Mouse (Mus musculus) C2C12 (cell line): ENCODE results near the gene Kdm2b. TPM values are rescaled to one million over a fixed set of nuclear protein-coding genes. Genes with fewer than 3 reads are reported as not detected.

ENCODE experiments used
- H3K27me3 ChIP-seq: one replicate; pipeline ENCODE4 v1.6.1; 2011; ENCODE audit not compliant: control insufficient read depth, insufficient read depth, insufficient read length
- H3K36me3 ChIP-seq: one replicate; pipeline ENCODE4 v1.6.1; 2011; ENCODE audit not compliant: control insufficient read depth, insufficient read depth
- H3K4me3 ChIP-seq: one replicate; pipeline ENCODE4 v1.5.1; 2011; ENCODE audit warnings: mild to moderate bottlenecking, control low read depth; ENCODE audit not compliant: poor library complexity, insufficient read depth, severe bottlenecking
- H3K79me2 ChIP-seq: one replicate; pipeline ENCODE4 v1.6.1; 2011; ENCODE audit not compliant: control insufficient read depth, insufficient read depth
- H3K79me3 ChIP-seq: one replicate; pipeline ENCODE4 v1.6.1; 2011; ENCODE audit warnings: low read depth, control low read depth
- H3ac ChIP-seq: one replicate; pipeline ENCODE3; 2011; ENCODE audit warnings: low read depth; ENCODE audit not compliant: control insufficient read depth, insufficient read length
- CEBPB ChIP-seq: IDR thresholded peaks from one replicate; pipeline ENCODE4 v1.6.1; 2011; ENCODE audit warnings: low read depth, mild to moderate bottlenecking, control low read depth, moderate library complexity
- CTCF ChIP-seq: IDR thresholded peaks from one replicate; pipeline ENCODE4 v1.5.1; 2011; ENCODE audit not compliant: control insufficient read depth, insufficient read depth, insufficient read length
- FOSL1 ChIP-seq: IDR thresholded peaks from one replicate; pipeline ENCODE4 v1.8.0; 2011; ENCODE audit warnings: mild to moderate bottlenecking, low read length; ENCODE audit not compliant: poor library complexity, insufficient read depth, severe bottlenecking
- MAX ChIP-seq: IDR thresholded peaks from one replicate; pipeline ENCODE4 v1.6.1; 2011; ENCODE audit warnings: mild to moderate bottlenecking, control low read depth
- MYOD1 ChIP-seq: IDR thresholded peaks from one replicate; pipeline ENCODE4 v1.6.1; 2011; ENCODE audit warnings: low read depth; ENCODE audit not compliant: control insufficient read depth, insufficient read length
- MYOG ChIP-seq: IDR thresholded peaks from one replicate; pipeline ENCODE4 v1.6.1; 2011; ENCODE audit not compliant: control insufficient read depth, insufficient read length; ENCODE audit errors: extremely low read depth
- USF1 ChIP-seq: IDR thresholded peaks from one replicate; pipeline ENCODE4 v1.6.1; 2011; ENCODE audit warnings: low read depth, mild to moderate bottlenecking, control low read depth, moderate library complexity
- polyA plus RNA-seq: library from polyadenylated mRNA; unstranded; fragments of >200 nt; fragmentation: generic; extraction: Trizol; gene quantifications from one replicate; pipeline ENCODE4 v1.2.1, GENCODE M21; 2012; ENCODE audit warnings: missing spikeins

Kdm2b gene
- polyA plus RNA-seq, 1 experiment, result 15.3 TPM

DNA sequence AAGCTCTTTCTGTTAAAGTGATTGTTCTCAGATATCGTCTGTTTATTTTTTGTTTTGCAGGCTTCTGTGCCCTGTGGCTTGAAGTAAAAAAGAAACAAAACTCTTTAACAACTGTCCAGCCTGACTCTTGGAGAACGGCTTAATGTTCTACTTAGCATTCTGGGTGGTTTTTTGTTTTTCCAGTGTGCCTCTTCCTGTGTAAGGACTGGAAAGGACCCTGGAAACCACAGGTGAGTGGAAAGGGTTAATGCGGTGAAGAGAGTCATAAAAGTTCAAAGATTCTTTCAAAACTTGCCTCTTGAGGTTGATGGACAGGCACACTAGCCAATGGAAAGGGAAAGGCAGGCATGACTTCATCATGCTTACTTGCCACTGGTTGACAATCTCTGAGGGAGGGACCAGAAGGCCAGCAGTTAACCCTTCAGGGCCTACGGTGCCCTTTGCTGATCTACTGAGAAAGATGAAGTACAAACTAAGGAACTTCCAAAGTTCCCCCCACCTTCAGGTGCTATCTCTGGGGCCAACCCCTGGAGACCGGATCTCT is 4.8 kb upstream of the Kdm2b start:
- no peaks in the 10 kb centered on the region for H3K36me3 ChIP-seq
- no peaks in the 10 kb centered on the region for H3K79me3 ChIP-seq
- no peak overlapping the region for H3K4me3 ChIP-seq
- H3K79me2 ChIP-seq, result no peaks in the 10 kb centered on the region
- H3ac ChIP-seq, result no peak overlapping the region
- no peak for TF ChIP-seq MAX
- TF ChIP-seq MYOG, result no peak
- TF ChIP-seq CEBPB, result no peak
- no peak for TF ChIP-seq USF1
- no peak for TF ChIP-seq CTCF
- no peak for TF ChIP-seq FOSL1
- no peak for TF ChIP-seq MYOD1
- no peaks in the 10 kb centered on the region for H3K27me3 ChIP-seq

DNA sequence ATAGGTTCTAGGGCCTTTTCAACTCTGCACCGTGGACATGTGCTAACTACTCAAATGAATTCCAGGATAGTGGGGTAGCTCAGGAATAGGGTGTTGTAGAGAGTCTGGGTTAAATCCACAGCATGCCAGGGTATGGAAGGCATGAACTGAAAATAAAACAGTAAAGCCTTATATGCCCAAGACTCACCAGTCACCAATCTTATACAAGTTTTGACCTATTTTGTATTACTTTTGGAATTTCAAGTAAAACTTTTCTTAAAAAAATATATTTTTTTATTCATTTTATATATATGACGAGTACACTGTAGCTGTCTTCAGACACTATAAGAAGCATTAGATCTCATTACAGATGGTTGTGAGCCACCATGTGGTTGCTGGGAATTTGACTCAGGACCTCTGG is 4.2 kb upstream of the Kdm2b start:
- no peak overlapping the region for H3ac ChIP-seq
- no peaks in the 10 kb centered on the region for H3K79me2 ChIP-seq
- H3K36me3 ChIP-seq, result no peaks in the 10 kb centered on the region
- no peaks in the 10 kb centered on the region for H3K27me3 ChIP-seq
- no peak overlapping the region for H3K4me3 ChIP-seq
- no peaks in the 10 kb centered on the region for H3K79me3 ChIP-seq
- TF ChIP-seq USF1 (no peak), CEBPB (no peak), MAX (no peak), FOSL1 (no peak), MYOD1 (no peak), CTCF (no peak), MYOG (no peak)

DNA sequence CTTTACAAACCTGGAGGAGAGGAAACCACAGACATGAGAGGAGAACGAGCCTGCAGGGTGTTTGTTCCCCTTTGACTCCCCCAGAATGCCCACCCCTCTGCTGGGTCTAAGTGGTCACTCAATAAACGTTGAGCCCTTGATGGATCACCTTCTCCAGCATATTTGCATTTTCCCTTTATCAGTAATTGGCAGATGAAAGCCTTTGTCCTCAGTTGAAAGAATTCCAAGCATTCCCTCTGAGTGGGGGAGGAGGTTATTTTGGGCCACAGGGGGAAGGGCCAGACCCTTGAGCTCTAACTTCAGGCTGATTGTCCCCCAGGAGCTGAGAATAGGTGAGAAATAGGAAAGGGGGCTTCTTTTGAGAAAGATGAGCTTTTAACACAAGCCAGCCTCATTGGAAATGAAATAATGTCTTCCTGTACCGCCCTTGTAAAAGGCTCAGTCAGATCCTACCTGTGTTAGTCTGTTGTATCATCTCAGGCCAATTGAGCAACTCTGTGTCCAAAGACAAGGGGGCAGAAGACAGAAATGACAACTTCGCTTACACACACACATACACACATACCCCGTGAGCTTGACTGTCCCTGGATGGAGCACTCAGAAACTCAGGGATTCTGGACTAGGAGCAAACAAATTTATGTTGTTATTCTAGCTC is 1.9 kb upstream of the Kdm2b start:
- H3K27me3 ChIP-seq, result no peaks in the 10 kb centered on the region
- TF ChIP-seq MYOD1 (no peak), CEBPB (no peak), USF1 (no peak), MYOG (no peak), CTCF (no peak), MAX (no peak), FOSL1 (no peak)
- H3K79me3 ChIP-seq, result no peaks in the 10 kb centered on the region
- H3ac ChIP-seq, result no peak overlapping the region
- H3K79me2 ChIP-seq, result no peaks in the 10 kb centered on the region
- H3K4me3 ChIP-seq, result no peak overlapping the region
- no peaks in the 10 kb centered on the region for H3K36me3 ChIP-seq

DNA sequence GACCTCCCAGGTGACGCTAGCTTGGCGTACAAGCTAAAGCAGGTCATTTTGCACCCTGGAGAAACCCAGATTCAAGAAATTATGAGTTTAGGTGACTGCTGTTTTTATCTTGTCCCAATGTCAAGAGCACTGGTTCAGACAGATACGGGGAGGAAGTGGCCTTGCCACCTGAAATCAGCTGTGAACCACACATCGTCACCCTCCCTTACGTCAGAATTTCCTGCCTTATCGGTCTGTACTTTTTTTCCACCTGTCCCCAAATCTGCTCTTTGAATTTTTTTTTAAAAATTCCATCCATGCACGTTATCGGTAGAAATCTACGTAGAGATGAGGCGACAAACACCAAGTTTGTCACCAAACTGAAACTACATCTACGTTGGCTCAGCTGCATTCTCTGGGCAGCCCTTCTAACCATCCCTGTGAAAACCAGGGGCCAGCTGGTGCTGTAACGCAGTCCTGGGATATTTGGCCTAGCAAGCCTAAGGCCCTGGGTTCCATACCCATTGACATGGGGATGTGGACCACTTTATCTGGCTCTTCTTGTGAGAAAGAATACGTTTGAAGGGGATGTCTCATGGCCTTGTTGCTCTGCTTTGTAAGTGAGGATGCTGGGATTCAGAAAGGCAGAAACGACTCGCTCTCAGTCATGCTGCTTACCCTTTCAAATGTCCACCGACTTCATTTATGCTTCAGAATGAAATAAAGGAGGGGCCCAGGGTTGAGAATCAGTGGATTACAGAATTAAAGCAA is 963 bp upstream of the Kdm2b start:
- H3K79me3 ChIP-seq, result no peaks in the 10 kb centered on the region
- TF ChIP-seq FOSL1, result no peak
- TF ChIP-seq MYOG, result no peak
- TF ChIP-seq MAX, result no peak
- TF ChIP-seq MYOD1, result no peak
- no peak for TF ChIP-seq USF1
- no peak for TF ChIP-seq CEBPB
- no peak for TF ChIP-seq CTCF
- no peaks in the 10 kb centered on the region for H3K27me3 ChIP-seq
- no peak overlapping the region for H3ac ChIP-seq
- no peak overlapping the region for H3K4me3 ChIP-seq
- H3K36me3 ChIP-seq, result no peaks in the 10 kb centered on the region
- H3K79me2 ChIP-seq, result no peaks in the 10 kb centered on the region

DNA sequence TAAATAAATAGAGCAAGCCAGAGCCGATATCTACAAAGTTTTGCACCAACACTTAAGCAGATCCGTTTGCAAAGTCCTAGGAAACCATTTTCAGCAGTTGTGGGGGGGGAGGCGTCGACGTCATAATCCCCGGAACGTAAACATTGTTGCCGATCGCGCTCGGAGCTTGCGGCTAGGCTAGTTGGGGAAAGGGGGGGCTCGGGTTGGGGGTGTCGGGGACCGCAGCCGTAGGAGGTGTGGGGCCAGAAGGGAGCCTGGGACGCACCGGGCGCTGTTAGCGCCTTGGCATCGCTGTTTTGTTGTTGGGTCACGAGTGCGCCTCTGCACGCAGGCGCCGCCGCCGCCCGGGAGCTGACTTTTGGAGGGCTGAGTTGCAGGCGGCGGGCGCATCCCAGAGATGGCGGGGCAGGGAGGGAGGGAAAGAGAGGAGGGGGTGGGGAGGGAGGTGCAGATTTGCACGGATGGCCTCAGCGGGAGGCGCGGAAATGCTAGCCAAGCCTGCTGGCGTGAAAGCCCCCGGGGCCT is 560 bp downstream of the Kdm2b start:
- peak overlapping the region; percentile 51 for H3K4me3 ChIP-seq

More for the DNA sequence above, 560 bp downstream of the Kdm2b start:
- H3K79me3 ChIP-seq, result no peaks in the 10 kb centered on the region
- TF ChIP-seq MAX (no peak), USF1 (no peak), CTCF (no peak), MYOG (no peak), MYOD1 (no peak), CEBPB (no peak), FOSL1 (no peak)
- peak overlapping the region; percentile 79 for H3ac ChIP-seq
- H3K36me3 ChIP-seq, result no peaks in the 10 kb centered on the region
- H3K27me3 ChIP-seq, result no peaks in the 10 kb centered on the region
- H3K79me2 ChIP-seq, result no peaks in the 10 kb centered on the region
